Mouse (Mus musculus) embryo, embryonic 11 days (tissue): Measurements from ENCODE around the gene Dnmt1.

Source experiments
- DNase-seq: peaks from one replicate; pipeline ENCODE4 v3.0.0-alpha.2; 2015

Dnmt1 gene

GRCm38 (mm10) chr9:20916160-20916559, 43.5 kb downstream of the Dnmt1 start:
- no peak for DNase-seq

GRCm38 (mm10) chr9:20909948-20910347, 49.7 kb downstream of the Dnmt1 start:
- no peak for DNase-seq

GRCm38 (mm10) chr9:20902174-20902491, 57.6 kb downstream of the Dnmt1 start:
- DNase-seq, result peak; percentile 12

GRCm38 (mm10) chr9:20901466-20902173, 58.1 kb downstream of the Dnmt1 start:
- peak; percentile 68 for DNase-seq

- DNase-seq, result peak; percentile 91
Observed at GRCm38 (mm10) chr9:20898511-20899073, 61.1 kb downstream of the Dnmt1 start, which contains the start of gene Eif3g. Eif3g (minus strand) TSS chr9:20898623.

- DNase-seq, result no peak
Observed at GRCm38 (mm10) chr9:20897736-20898510, 61.8 kb downstream of the Dnmt1 start.

GRCm38 (mm10) chr9:20895382-20895781, 64.3 kb downstream of the Dnmt1 start:
- DNase-seq, result no peak

GRCm38 (mm10) chr9:20894629-20895028, 65.1 kb downstream of the Dnmt1 start:
- no peak for DNase-seq

GRCm38 (mm10) chr9:20893590-20894343, 65.9 kb downstream of the Dnmt1 start:
- DNase-seq, result no peak

GRCm38 (mm10) chr9:20893069-20893468, 66.6 kb downstream of the Dnmt1 start:
- no peak for DNase-seq

GRCm38 (mm10) chr9:20892104-20892653, 67.5 kb downstream of the Dnmt1 start:
- no peak for DNase-seq

GRCm38 (mm10) chr9:20891339-20892103, 68.2 kb downstream of the Dnmt1 start:
- no peak for DNase-seq

GRCm38 (mm10) chr9:20890411-20890810, 69.3 kb downstream of the Dnmt1 start:
- no peak for DNase-seq

GRCm38 (mm10) chr9:20889185-20890141, 70.2 kb downstream of the Dnmt1 start:
- no peak for DNase-seq

- no peak for DNase-seq
Observed at GRCm38 (mm10) chr9:20888386-20888765, 71.3 kb downstream of the Dnmt1 start.

- peak; percentile 97 for DNase-seq
Observed at GRCm38 (mm10) chr9:20887704-20888385, 71.8 kb downstream of the Dnmt1 start, which contains the start of gene Ppan. Ppan (plus strand) TSS chr9:20888175.

GRCm38 (mm10) chr9:20887191-20887590, 72.5 kb downstream of the Dnmt1 start:
- no peak for DNase-seq

GRCm38 (mm10) chr9:20886563-20886962, 73.1 kb downstream of the Dnmt1 start:
- DNase-seq, result no peak

GRCm38 (mm10) chr9:20879097-20879792, 80.4 kb downstream of the Dnmt1 start, which contains the start of gene Angptl6:
Angptl6 (minus strand) TSS chr9:20879727.
- DNase-seq, result no peak

GRCm38 (mm10) chr9:20878710-20879065, 81.0 kb downstream of the Dnmt1 start:
- DNase-seq, result no peak
